Mouse (Mus musculus) liver, embryonic 14.5 days (tissue): ENCODE results near the gene Myof.

Source experiments
- CTCF ChIP-seq: IDR thresholded peaks from 2 replicates; pipeline ENCODE4 v1.5.1; 2016; ENCODE audit warnings: antibody characterized with exemption, low read depth, control low read depth
- EP300 ChIP-seq: IDR thresholded peaks from 2 replicates; pipeline ENCODE4 v1.6.1; 2016; ENCODE audit warnings: antibody characterized with exemption, low read depth

GRCm38 (mm10) chr19:38082931-38083525, 39.7 kb upstream of the Myof start:
- TF ChIP-seq EP300 (no peak), CTCF (no peak)
